Mouse (Mus musculus) heart, adult 2 months (tissue): ENCODE results near the gene Gm37240. TPM values are rescaled to one million over a fixed set of nuclear protein-coding genes. Genes with fewer than 3 reads are reported as not detected.

Source experiments
- DNase-seq, 2 experiments: peaks; one replicate each; pipeline ENCODE4 v3.0.0; 2021
- H3K27ac ChIP-seq: fragments of 200-600 bp; 2 replicates; pipeline ENCODE4 v1.8.1; 2022
- H3K27me3 ChIP-seq: fragments of 200-500 bp; 2 replicates; pipeline ENCODE4 v1.6.1; 2012; ENCODE audit warnings: mild to moderate bottlenecking, low read length, inconsistent platforms, mixed read lengths; ENCODE audit not compliant: control insufficient read depth, insufficient read depth
- H3K36me3 ChIP-seq: fragments of 200-500 bp; 2 replicates; pipeline ENCODE4 v1.6.1; 2012; ENCODE audit warnings: low read length, inconsistent platforms; ENCODE audit not compliant: control insufficient read depth, insufficient read depth
- H3K4me1 ChIP-seq: fragments of 200-500 bp; 2 replicates; pipeline ENCODE4 v1.6.1; 2011; ENCODE audit warnings: low read length; ENCODE audit not compliant: control insufficient read depth, insufficient read depth
- H3K4me3 ChIP-seq: fragments of 200-600 bp; 2 replicates; pipeline ENCODE4 v1.8.1; 2022
- H3K79me2 ChIP-seq: fragments of 200-500 bp; replicated peaks from 2 replicates; pipeline ENCODE4 v1.6.1; 2012; ENCODE audit warnings: mild to moderate bottlenecking, inconsistent platforms, low read length, moderate library complexity, mixed read lengths; ENCODE audit not compliant: control insufficient read depth, insufficient read depth
- H3K9ac ChIP-seq: fragments of 200-500 bp; 2 replicates; pipeline ENCODE4 v1.6.1; 2012; ENCODE audit warnings: low read depth, mild to moderate bottlenecking, control low read depth, inconsistent platforms, low read length, mixed read lengths
- CTCF ChIP-seq: fragments of 200-600 bp; IDR thresholded peaks from 2 replicates; pipeline ENCODE4 v1.8.1; 2022; ENCODE audit warnings: antibody characterized with exemption, mild to moderate bottlenecking, moderate library complexity
- EP300 ChIP-seq: fragments of 200-500 bp; IDR thresholded peaks from 2 replicates; pipeline ENCODE4 v1.6.1; 2011; ENCODE audit warnings: low read depth, low read length, control low read depth; ENCODE audit not compliant: insufficient read depth
- POLR2A ChIP-seq: fragments of 200-500 bp; IDR thresholded peaks from 2 replicates; pipeline ENCODE4 v1.6.1; 2011; ENCODE audit warnings: mild to moderate bottlenecking, low read depth, low read length, control low read depth; ENCODE audit not compliant: insufficient read depth
- WGBS: fragments of 180-500 bp; shearing (Covaris S2); methylation state at CpG from one replicate; pipeline ENCODE4 v1.1.7; 2018; 5-methylcytosine and 5-hydroxymethylcytosine counted together
- intact Hi-C: fragments of 180-260 bp; cut with DNase I; formaldehyde crosslinking; loops from one replicate; pipeline ENCODE4 v1.15.1; 2025
- polyA plus RNA-seq: library from polyadenylated mRNA; depleted of rRNA; stranded (reverse); fragments of >200 nt; gene quantifications from 2 replicates; pipeline ENCODE4 v1.2.3, GENCODE M21; 2012
- total RNA-seq, 2 experiments: library from RNA; stranded (reverse); gene quantifications; 2 replicates each; pipeline ENCODE4 v1.2.3; 2021

Gene Gm37240
- total and polyA plus RNA-seq, 3 experiments: 25.0 to 45.3 (median 36.6) TPM

GRCm38 (mm10) chr3:85757944-85758343 is 129.4 kb downstream of the Gm37240 start:
- whole genome bisulfite sequencing: 55% methylated on average over 2 of the region's 2 CpGs
- H3K4me1 ChIP-seq: no peaks in the 10 kb centered on the region
- intact Hi-C loops: no loop called here
- no peaks in the 10 kb centered on the region; the same call in 1 of the 2 replicates for H3K79me2 ChIP-seq
- DNase-seq: no peak
- H3K4me3 ChIP-seq: no peak overlapping the region
- H3K9ac ChIP-seq: no peak overlapping the region
- TF ChIP-seq POLR2A (no peak), EP300 (no peak), CTCF (no peak)
- H3K27me3 ChIP-seq: no peaks in the 10 kb centered on the region
- H3K36me3 ChIP-seq: no peaks in the 10 kb centered on the region
- no peak overlapping the region for H3K27ac ChIP-seq

GRCm38 (mm10) chr3:85757435-85757834 is 129.9 kb downstream of the Gm37240 start:
- Histone ChIP-seq H3K4me1 (no peaks in the 10 kb centered on the region), H3K9ac (no peak overlapping the region), H3K36me3 (no peaks in the 10 kb centered on the region), H3K27me3 (no peaks in the 10 kb centered on the region), H3K4me3 (no peak overlapping the region), H3K27ac (no peak overlapping the region), H3K79me2 (no peaks in the 10 kb centered on the region; the same call in 1 of the 2 replicates)
- TF ChIP-seq CTCF: no peak
- no peak for TF ChIP-seq EP300
- TF ChIP-seq POLR2A: no peak
- intact Hi-C loops: no loop called here
- WGBS: 83% methylated on average over 4 of the region's 4 CpGs
- no peak for DNase-seq

GRCm38 (mm10) chr3:85749348-85749747 is 138.0 kb downstream of the Gm37240 start:
- H3K79me2 ChIP-seq: no peaks in the 10 kb centered on the region
- no peak for DNase-seq
- H3K27ac ChIP-seq: no peak overlapping the region
- no peaks in the 10 kb centered on the region for H3K27me3 ChIP-seq
- H3K36me3 ChIP-seq: no peaks in the 10 kb centered on the region
- H3K4me1 ChIP-seq: no peaks in the 10 kb centered on the region
- TF ChIP-seq CTCF (no peak), EP300 (no peak), POLR2A (no peak)
- H3K4me3 ChIP-seq: no peak overlapping the region
- no peak overlapping the region for H3K9ac ChIP-seq
- WGBS: 64% methylated on average over 4 of the region's 4 CpGs
- intact Hi-C loops: no loop called here

- Histone ChIP-seq H3K4me1 (no peaks in the 10 kb centered on the region), H3K4me3 (no peak overlapping the region), H3K36me3 (no peaks in the 10 kb centered on the region), H3K79me2 (no peaks in the 10 kb centered on the region), H3K27me3 (no peaks in the 10 kb centered on the region), H3K9ac (no peak overlapping the region), H3K27ac (no peak overlapping the region)
- TF ChIP-seq EP300 (no peak), CTCF (no peak), POLR2A (no peak)
- intact Hi-C loops: no loop called here
- DNase-seq: no peak
- WGBS: 53% methylated on average over 4 of the region's 4 CpGs
Observed at GRCm38 (mm10) chr3:85748863-85749262, 138.5 kb downstream of the Gm37240 start.

- TF ChIP-seq EP300 (no peak), CTCF (no peak), POLR2A (no peak)
- H3K27me3 ChIP-seq: no peaks in the 10 kb centered on the region
- H3K27ac ChIP-seq: no peak overlapping the region
- WGBS: 43% methylated on average over 4 of the region's 4 CpGs
- no peaks in the 10 kb centered on the region for H3K4me1 ChIP-seq
- H3K36me3 ChIP-seq: no peaks in the 10 kb centered on the region
- H3K79me2 ChIP-seq: no peaks in the 10 kb centered on the region; the same call in 1 of the 2 replicates
- no peak overlapping the region for H3K9ac ChIP-seq
- no peak overlapping the region for H3K4me3 ChIP-seq
- no peak for DNase-seq
- intact Hi-C loops: no loop called here
Observed at GRCm38 (mm10) chr3:85746116-85746515, 141.2 kb downstream of the Gm37240 start.

- H3K4me3 ChIP-seq: no peak overlapping the region
- TF ChIP-seq EP300 (no peak), CTCF (no peak), POLR2A (no peak)
- WGBS: 84% methylated on average over 3 of the region's 3 CpGs
- intact Hi-C loops: no loop called here
- H3K36me3 ChIP-seq: no peaks in the 10 kb centered on the region
- no peaks in the 10 kb centered on the region for H3K4me1 ChIP-seq
- H3K9ac ChIP-seq: no peak overlapping the region
- H3K27ac ChIP-seq: no peak overlapping the region
- DNase-seq: no peak
- no peaks in the 10 kb centered on the region; the same call in 1 of the 2 replicates for H3K79me2 ChIP-seq
- no peaks in the 10 kb centered on the region for H3K27me3 ChIP-seq
Observed at GRCm38 (mm10) chr3:85741767-85742166, 145.6 kb downstream of the Gm37240 start.

GRCm38 (mm10) chr3:85738591-85738990 is 148.7 kb downstream of the Gm37240 start:
- Histone ChIP-seq H3K4me1 (no peaks in the 10 kb centered on the region; the same call in 1 of the 2 replicates), H3K4me3 (no peak overlapping the region), H3K27me3 (no peaks in the 10 kb centered on the region), H3K79me2 (no peaks in the 10 kb centered on the region; the same call in 1 of the 2 replicates), H3K36me3 (no peaks in the 10 kb centered on the region), H3K9ac (no peak overlapping the region), H3K27ac (no peak overlapping the region)
- DNase-seq: no peak
- 67% methylated on average over 3 of the region's 3 CpGs for WGBS
- TF ChIP-seq CTCF: no peak
- TF ChIP-seq EP300: no peak
- no peak for TF ChIP-seq POLR2A
- intact Hi-C loops: loop anchor here (10.0 kb wide), 1 partner anchor 1806 kb away; no protein-coding TSS in a partner anchor
